Mouse (Mus musculus) embryonic facial prominence, embryonic 14.5 days (tissue): ENCODE data around the gene Psmd5. TPM values are rescaled to one million over a fixed set of nuclear protein-coding genes. Genes with fewer than 3 reads are reported as not detected.

ENCODE experiments used
- polyA plus RNA-seq: library from polyadenylated mRNA; unstranded; fragments of >200 nt; fragmentation: Nextera tagmentation; extraction: Ambion mirVana; gene quantifications from 2 replicates; pipeline ENCODE4 v1.2.1, GENCODE M21; 2014

Gene Psmd5
- polyA plus RNA-seq, 1 experiment from 2014 or later, result 92.3 TPM

Other genes with a start within 250 kb of the Psmd5 start
- gene Gapvd1, start 119.7 kb downstream of the Psmd5 start, polyA plus RNA-seq, result 87.2 and 92.3 TPM in 2 replicates
- gene Hspa5, start 103.0 kb downstream of the Psmd5 start, polyA plus RNA-seq, result 906 and 942 TPM in 2 replicates
- gene Rabepk, start 75.1 kb downstream of the Psmd5 start, polyA plus RNA-seq, result 39.1 and 40.8 TPM in 2 replicates
- 64.1 and 75.1 TPM in 2 replicates for gene Fbxw2, start 48.7 kb downstream of the Psmd5 start, polyA plus RNA-seq
- gene Gm34653, start 42.0 kb downstream of the Psmd5 start, polyA plus RNA-seq, result not detected in 2 replicates
- gene Cutal, start 572 bp downstream of the Psmd5 start, polyA plus RNA-seq, result 0.09 TPM in 1 of 2 replicates, not detected in the other
- 10.8 and 12.2 TPM in 2 replicates for gene Phf19, start 39.1 kb upstream of the Psmd5 start, polyA plus RNA-seq
- gene Traf1, start 86.8 kb upstream of the Psmd5 start, polyA plus RNA-seq, result 3.9 and 5.7 TPM in 2 replicates
- not detected in 2 replicates for gene Hc, start 186.5 kb upstream of the Psmd5 start, polyA plus RNA-seq
- gene AI182371, start 226.6 kb upstream of the Psmd5 start, polyA plus RNA-seq, result 0.46 TPM in 1 of 2 replicates, not detected in the other
- 21.8 and 23.7 TPM in 2 replicates for gene Cntrl, start 234.5 kb upstream of the Psmd5 start, polyA plus RNA-seq